15 mouse cellular contexts compared by ENCODE assay signal in the genomic region with DNA sequence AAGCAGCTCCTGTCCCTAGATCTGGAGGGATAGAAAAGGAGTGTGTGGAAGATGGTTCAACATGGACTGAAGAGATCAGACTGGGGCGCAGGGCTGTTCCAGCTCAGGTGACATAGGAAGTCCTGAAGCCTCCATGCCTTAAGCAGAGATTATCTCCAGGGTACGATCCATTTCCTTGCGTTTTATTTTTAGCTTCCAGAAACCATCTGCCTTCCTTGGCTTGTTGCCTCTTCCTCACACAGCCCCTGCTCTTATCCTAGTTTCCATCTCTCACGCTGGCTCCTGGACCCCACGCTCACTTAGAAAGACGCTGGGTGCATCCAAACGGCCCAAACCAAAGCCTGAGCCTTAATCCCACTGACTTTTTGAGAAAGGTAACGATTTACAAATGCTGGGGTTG.
DNase-seq lines count a peak whose midpoint lies in the region; ATAC-seq lines count a peak whose summit lies in the region.
"Had no signal": no experiment of that assay in that cellular context is flagged by ENCODE, and none has a peak within 500 bp of the region (broad histone marks: within the 10 kb centered on the region; RNA-seq: fewer than 3 reads in every experiment).

No protein-coding gene starts in this region.

- H3K4me2 ChIP-seq in stomach, embryonic 15.5 days: no peak overlapping the region
- H3K4me2 ChIP-seq: liver, embryonic 12.5 days had no signal

- peaks cover 59% of the 10 kb centered on the region for H3K4me1 ChIP-seq in heart, embryonic 10.5 days
- peaks cover 29% of the 10 kb centered on the region; the same call in 1 of the 2 replicates for H3K4me1 ChIP-seq in stomach, embryonic 15.5 days
- H3K4me1 ChIP-seq: liver, embryonic 12.5 days had no signal

- H3K4me3 ChIP-seq in heart, embryonic 10.5 days: no peak overlapping the region
- H3K4me3 ChIP-seq in stomach, embryonic 15.5 days (replicated peaks): no peak overlapping the region
- H3K4me3 ChIP-seq: limb, embryonic 10.5 days; liver, embryonic 12.5 days had no signal

- 54% methylated on average over 8 of the region's 8 CpGs for WGBS in heart, embryonic 10.5 days
- WGBS in stomach, embryonic 15.5 days: 49% methylated on average over 8 of the region's 8 CpGs

- H3K9ac ChIP-seq in stomach, embryonic 15.5 days: no peak overlapping the region
- H3K9ac ChIP-seq: liver, embryonic 12.5 days had no signal

- no peak for ATAC-seq in stomach, embryonic 15.5 days (ENCODE audit: insufficient read depth, low FRiP score, low read depth)
- no peak for ATAC-seq in CD4-positive, CD25-positive, alpha-beta regulatory T cell, adult 4 months
- ATAC-seq: hindbrain, postnatal 0 days; liver, embryonic 12.5 days; midbrain, embryonic 16.5 days had no signal

- no peaks in the 10 kb centered on the region for H3K27me3 ChIP-seq in heart, embryonic 10.5 days (ENCODE audit: insufficient read depth, poor library complexity, severe bottlenecking)
- no peaks in the 10 kb centered on the region for H3K27me3 ChIP-seq in stomach, embryonic 15.5 days (replicated peaks)
- H3K27me3 ChIP-seq: CH12.LX; liver, embryonic 12.5 days had no signal

- no peaks in the 10 kb centered on the region for H3K9me3 ChIP-seq in heart, embryonic 10.5 days
- no peaks in the 10 kb centered on the region for H3K9me3 ChIP-seq in stomach, embryonic 15.5 days
- H3K9me3 ChIP-seq: limb, embryonic 10.5 days; liver, embryonic 12.5 days had no signal

- DNase-seq in heart, embryonic 10.5 days (ENCODE audit: low spot score): no peak
- DNase-seq in heart, adult 11 months: no peak
- peak; percentile 44 to 56 for DNase-seq in right cerebral cortex, postnatal 10 days (ENCODE audit: low spot score in 2 of 2)
- no peak for DNase-seq in right cerebral cortex, postnatal 4 days
- peak; percentile 39 for DNase-seq in cerebellum, adult 8-10 months
- DNase-seq: adrenal gland, postnatal 14 days; gastrocnemius, postnatal 10 days; thymus, postnatal 25 days had no signal

- 0 out of 2 replicates have a peak overlapping the region, but pooled peaks have one; percentile 23 for H3K27ac ChIP-seq in heart, embryonic 10.5 days
- 0 out of 2 replicates have a peak overlapping the region, but pooled peaks have one; percentile 32 for H3K27ac ChIP-seq in stomach, embryonic 15.5 days
- H3K27ac ChIP-seq: hindbrain, postnatal 0 days; limb, embryonic 10.5 days; liver, embryonic 12.5 days had no signal

- no peaks in the 10 kb centered on the region for H3K36me3 ChIP-seq in heart, embryonic 10.5 days
- no peaks in the 10 kb centered on the region for H3K36me3 ChIP-seq in stomach, embryonic 15.5 days
- H3K36me3 ChIP-seq: limb, embryonic 10.5 days; liver, embryonic 12.5 days had no signal

Comparison
In these comparisons a context has a peak if more than half of its experiments do, and no peak if none do; other contexts are left out.
1. DNase-seq: peak in right cerebral cortex, postnatal 10 days (2 of 2) and cerebellum, adult 8-10 months (single experiment); none in heart, embryonic 10.5 days (single experiment), heart, adult 11 months (single experiment) and right cerebral cortex, postnatal 4 days (single experiment).